Mouse (Mus musculus): ENCODE measurements around the gene Lamp2.
"Not testable (repeated sequence)": the region's sequence is repeated elsewhere in the genome, so short reads cannot be mapped to it uniquely, and the experiment has no call there.

The Lamp2 gene

GRCm38 (mm10) chrX:38455890-38456634 is at the start of gene Lamp2:
Gene Lamp2, minus strand, starts transcription at chrX:38456454.
- peak; percentile 73 for DNase-seq (ENCODE audit: low read depth, low spot score)

DNA sequence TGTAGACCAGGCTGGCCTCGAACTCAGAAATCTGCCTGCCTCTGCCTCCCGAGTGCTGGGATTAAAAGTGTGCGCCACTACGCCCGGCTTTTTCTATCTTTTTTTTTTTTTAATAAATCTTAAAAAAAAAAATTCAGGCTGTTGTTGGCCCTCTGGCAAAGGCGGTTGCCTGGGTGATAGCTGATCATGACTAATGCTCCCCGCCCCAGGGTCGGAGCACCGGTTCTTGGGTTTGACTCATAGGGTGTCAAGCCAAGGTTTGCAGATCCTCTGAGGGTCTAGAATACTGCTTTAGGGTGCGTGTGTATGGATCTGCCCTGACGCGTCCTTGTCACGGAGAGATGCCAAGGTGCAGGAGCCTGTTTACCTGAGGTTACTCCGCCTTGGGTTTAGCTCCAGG is 48.6 kb upstream of the Lamp2 start:
- DNase-seq (ENCODE audit: low read depth, low spot score) = no peak

GRCm38 (mm10) chrX:38502182-38502581 is 45.9 kb upstream of the Lamp2 start:
- not testable (repeated sequence) for DNase-seq (ENCODE audit: low read depth, low spot score)

- DNase-seq (ENCODE audit: low read depth, low spot score) = not testable (repeated sequence)
Measured at GRCm38 (mm10) chrX:38485464-38485863, 29.2 kb upstream of the Lamp2 start.

DNA sequence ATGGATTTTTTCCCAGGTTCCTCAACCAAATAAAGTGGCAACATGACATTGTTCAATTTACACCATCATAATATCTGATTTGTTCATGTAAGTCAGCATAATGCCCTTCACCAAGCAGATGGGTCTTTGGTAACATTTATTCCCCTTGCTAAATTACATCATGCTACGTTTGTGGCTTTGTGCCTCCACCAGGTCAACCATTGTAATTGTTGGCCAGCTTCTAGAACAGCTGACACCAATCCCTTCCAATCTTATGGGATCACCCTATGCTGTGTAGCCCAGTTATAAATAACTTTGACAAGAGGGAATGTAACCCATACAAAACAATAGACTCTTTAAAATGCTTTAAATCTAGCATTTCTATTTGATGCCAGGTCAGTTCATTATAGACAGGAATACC is 22.3 kb upstream of the Lamp2 start:
- no peak for DNase-seq (ENCODE audit: low read depth, low spot score)

- no peak for DNase-seq (ENCODE audit: low read depth, low spot score)
Measured at GRCm38 (mm10) chrX:38473537-38474299, 17.5 kb upstream of the Lamp2 start.

GRCm38 (mm10) chrX:38473164-38473536 is 16.9 kb upstream of the Lamp2 start:
- DNase-seq (ENCODE audit: low read depth, low spot score) = no peak

GRCm38 (mm10) chrX:38466236-38466635 is 10.0 kb upstream of the Lamp2 start:
- DNase-seq (ENCODE audit: low read depth, low spot score) = no peak

- DNase-seq (ENCODE audit: low read depth, low spot score) = no peak
Measured at GRCm38 (mm10) chrX:38463160-38463559, 6.9 kb upstream of the Lamp2 start.

DNA sequence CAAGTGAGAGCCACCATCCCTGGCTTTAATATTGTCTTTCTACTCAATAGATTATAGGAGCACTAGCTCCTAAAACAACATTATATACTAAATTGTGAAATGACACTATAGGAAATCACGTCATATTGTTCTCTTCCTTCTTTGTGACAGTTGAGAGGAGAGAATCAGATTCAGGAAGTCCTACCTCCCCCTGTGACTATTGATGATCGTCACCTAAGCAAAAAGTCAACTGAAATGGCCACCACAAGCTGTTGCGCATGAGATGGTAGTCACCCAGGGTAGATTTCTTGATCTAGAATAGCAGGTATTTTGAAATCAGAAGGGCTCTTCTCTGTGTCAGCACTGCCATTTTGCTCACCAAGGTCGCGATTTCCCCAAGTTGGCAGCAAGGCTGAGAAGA is 5.8 kb upstream of the Lamp2 start:
- no peak for DNase-seq (ENCODE audit: low read depth, low spot score)

DNA sequence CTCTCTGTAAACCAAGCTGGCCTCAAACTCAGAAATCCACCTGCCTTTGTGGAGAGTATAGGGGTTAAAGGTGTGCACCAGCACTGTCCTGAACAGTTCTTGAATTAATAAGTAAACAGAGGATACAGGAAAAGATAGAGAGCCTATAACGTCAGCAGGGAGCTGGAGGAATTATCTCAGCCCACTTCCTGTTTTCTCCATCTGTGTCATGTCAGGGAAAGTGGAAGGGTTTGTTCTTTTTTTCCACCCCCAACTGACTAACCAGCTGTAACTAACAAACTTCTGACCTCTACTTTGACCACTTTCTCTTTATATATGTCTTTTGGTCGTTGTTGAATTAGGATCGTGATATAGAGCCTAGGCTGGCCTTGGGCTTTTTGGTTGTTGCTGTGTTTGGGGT is 4.6 kb upstream of the Lamp2 start:
- no peak for DNase-seq (ENCODE audit: low read depth, low spot score)

DNA sequence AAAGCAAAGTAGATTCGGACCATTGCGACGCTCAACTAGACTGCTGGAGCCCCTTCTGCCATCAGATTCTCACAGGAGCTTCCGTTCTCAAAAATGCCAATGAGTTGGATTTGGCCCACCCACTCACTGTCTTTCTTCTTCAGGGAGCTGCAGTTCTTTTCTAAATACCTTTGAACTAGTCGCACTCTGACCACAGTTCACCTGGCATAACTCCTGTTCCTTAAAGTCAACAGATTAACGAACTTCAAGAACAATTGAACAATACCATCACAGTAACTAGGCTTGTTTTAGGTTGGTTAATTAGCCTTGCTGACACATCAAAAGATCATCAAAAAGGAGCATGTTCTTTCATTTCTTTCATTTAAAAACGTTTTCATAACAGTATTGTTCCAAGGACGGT is 2.8 kb upstream of the Lamp2 start:
- DNase-seq (ENCODE audit: low read depth, low spot score) = no peak

DNA sequence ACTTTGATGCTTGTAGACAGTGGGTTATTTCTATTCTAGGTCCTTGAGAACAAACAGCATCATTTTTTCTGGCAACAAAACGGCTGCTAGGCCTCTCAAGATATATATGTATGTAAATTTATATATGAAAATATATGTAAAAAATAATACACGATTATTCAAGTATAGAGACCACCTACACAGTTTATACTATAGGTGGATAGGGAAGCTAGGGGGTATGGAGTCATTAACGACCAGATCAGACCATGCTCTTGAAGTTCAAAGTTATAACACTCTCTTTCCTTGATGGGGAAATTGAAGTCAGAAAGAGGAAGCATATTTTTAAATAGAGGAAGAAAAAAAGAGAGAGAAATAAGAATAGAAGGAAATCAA is 367 bp upstream of the Lamp2 start:
- DNase-seq (ENCODE audit: low read depth, low spot score) = no peak

DNA sequence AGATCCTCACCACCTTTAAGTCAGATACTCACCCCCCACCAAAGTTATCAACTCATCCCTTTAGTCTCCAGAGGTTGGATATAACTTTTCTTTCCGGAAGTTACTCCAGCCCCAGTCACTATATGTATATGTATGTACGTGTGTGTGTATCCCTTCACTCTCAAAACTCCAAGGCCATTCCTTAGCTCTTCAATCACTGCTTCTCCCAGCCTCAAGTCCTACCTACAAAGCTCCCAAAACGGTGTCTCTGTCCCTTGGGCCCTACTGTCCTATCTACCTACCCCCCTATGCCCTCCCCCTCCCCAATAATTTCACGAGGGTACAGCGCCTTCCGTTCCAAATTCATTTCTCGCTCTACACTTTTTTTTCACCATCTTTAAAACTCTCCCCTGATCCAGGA is 780 bp downstream of the Lamp2 start:
- no peak for DNase-seq (ENCODE audit: low read depth, low spot score)

- DNase-seq (ENCODE audit: low read depth, low spot score) = no peak
Measured at GRCm38 (mm10) chrX:38454900-38455299, 1.4 kb downstream of the Lamp2 start.

DNA sequence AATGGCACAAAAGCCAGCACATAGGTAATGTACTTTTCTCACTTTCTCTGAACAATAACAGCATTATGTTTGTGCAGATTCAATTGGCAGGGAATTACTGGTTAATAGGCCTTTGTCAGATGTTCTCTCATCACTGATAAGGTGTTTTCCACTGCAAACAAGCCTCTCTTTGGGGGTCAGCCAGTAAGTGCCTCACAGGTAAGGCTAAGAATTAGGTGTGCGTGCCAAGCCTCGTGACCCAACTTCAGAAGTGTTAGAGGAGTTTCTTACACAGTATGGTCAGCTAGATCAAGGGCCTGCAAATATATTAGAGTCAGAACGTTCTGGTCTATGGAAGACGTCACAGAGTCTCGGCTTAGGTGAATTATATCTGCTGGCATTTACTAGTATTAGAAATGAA is 2.3 kb downstream of the Lamp2 start:
- DNase-seq (ENCODE audit: low read depth, low spot score) = no peak

DNA sequence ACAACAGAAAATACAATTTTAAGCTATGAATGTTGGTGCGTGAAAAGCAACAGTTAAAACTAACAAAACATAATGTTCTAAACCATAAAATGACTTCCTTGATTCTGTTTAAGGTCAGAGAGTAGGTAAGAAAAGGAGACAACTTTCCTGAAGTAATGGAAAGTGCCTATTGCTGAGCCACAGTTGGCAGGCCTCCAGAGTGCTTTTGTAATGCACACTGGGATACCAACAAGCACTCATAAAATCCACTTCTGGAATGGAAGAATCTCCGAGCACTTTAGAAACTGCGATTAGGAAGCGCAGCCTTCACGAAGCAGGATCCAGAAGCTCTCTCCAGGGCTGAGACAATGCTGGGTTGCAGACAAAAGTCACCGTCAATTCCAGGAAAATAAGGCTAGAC is 5.8 kb downstream of the Lamp2 start:
- DNase-seq (ENCODE audit: low read depth, low spot score) = no peak

DNA sequence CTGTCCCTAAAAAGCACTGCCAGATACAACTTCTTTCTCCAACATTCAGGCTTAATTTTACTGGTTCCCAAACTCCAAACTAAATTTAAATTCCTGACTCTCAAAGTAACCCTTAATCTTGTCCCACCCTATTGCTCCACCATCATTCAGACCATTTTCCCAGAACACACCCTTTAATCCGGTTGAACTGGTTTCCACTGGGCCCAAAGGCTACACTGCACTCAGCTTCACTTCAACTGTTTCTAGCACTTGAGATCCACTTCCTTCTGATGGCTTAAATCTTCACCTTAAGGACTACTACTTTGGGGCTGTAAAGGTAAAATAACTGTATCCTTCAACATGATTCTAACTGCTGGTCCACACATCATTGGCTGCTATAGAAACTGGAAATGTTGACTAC is 10.5 kb downstream of the Lamp2 start:
- no peak for DNase-seq (ENCODE audit: low read depth, low spot score)

GRCm38 (mm10) chrX:38442425-38442824 is 13.8 kb downstream of the Lamp2 start:
- no peak for DNase-seq (ENCODE audit: low read depth, low spot score)

GRCm38 (mm10) chrX:38439629-38440028 is 16.6 kb downstream of the Lamp2 start:
- DNase-seq (ENCODE audit: low read depth, low spot score) = no peak

- DNase-seq (ENCODE audit: low read depth, low spot score) = peak; percentile 59
Measured at GRCm38 (mm10) chrX:38438147-38438791, 18.0 kb downstream of the Lamp2 start.

GRCm38 (mm10) chrX:38429455-38429854 is 26.8 kb downstream of the Lamp2 start:
- no peak for DNase-seq (ENCODE audit: low read depth, low spot score)

Measured in brain, embryonic 18.5 days (tissue).